Mouse (Mus musculus) midbrain, postnatal 0 days (tissue): ENCODE measurements at regions not wholly inside any gene's neighbourhood (a gene's known extent, or its start where the extent isn't known, plus 50 kb on each side); places are given as distances from the start of the nearest gene placed in this dataset.
"Not testable (repeated sequence)": the region's sequence is repeated elsewhere in the genome, so short reads cannot be mapped to it uniquely, and the experiment has no call there.

Source experiments
- ATAC-seq: fragments of 200-750 bp; cut with Nextera tagmentation; 2 replicates; pipeline ENCODE4 v1.8.0; 2017; ENCODE audit warnings: moderate number of reproducible peaks, mild to moderate bottlenecking, moderate TSS enrichment, moderate library complexity; ENCODE audit not compliant: low FRiP score
- DNase-seq: peaks from one replicate; pipeline ENCODE4 v3.0.0-alpha.2; 2015; ENCODE audit warnings: low spot score
- H3K27ac ChIP-seq: fragments of 300-500 bp; sonication (generic); 2 replicates; pipeline ENCODE4 v1.5.1; 2014; ENCODE audit warnings: low read depth, mild to moderate bottlenecking, low read length, mixed read lengths
- H3K27me3 ChIP-seq: fragments of 300-500 bp; sonication (generic); 2 replicates; pipeline ENCODE4 v1.6.1; 2014; ENCODE audit warnings: low read length, control low read depth, mixed read lengths; ENCODE audit not compliant: insufficient read depth
- H3K36me3 ChIP-seq: fragments of 300-500 bp; sonication (generic); 2 replicates; pipeline ENCODE4 v1.6.1; 2014; ENCODE audit warnings: low read length, control low read depth, mixed read lengths; ENCODE audit not compliant: insufficient read depth
- H3K4me1 ChIP-seq: fragments of 300-500 bp; sonication (generic); 2 replicates; pipeline ENCODE4 v1.6.1; 2014; ENCODE audit warnings: mild to moderate bottlenecking, control low read depth, antibody characterized with exemption, low read length, mixed read lengths; ENCODE audit not compliant: insufficient read depth
- H3K4me2 ChIP-seq: fragments of 300-500 bp; sonication (generic); 2 replicates; pipeline ENCODE4 v1.6.1; 2014; ENCODE audit warnings: low read depth, mild to moderate bottlenecking, low read length, mixed read lengths; ENCODE audit not compliant: poor library complexity, severe bottlenecking
- H3K4me3 ChIP-seq: fragments of 300-500 bp; sonication (generic); 2 replicates; pipeline ENCODE4 v1.5.1; 2014; ENCODE audit warnings: low read depth, mild to moderate bottlenecking, low read length, moderate library complexity
- H3K9ac ChIP-seq: fragments of 300-500 bp; sonication (generic); replicated peaks from 2 replicates; pipeline ENCODE4 v1.6.1; 2014; ENCODE audit warnings: mild to moderate bottlenecking, low read length, moderate library complexity, mixed read lengths; ENCODE audit not compliant: poor library complexity, severe bottlenecking
- H3K9me3 ChIP-seq: fragments of 300-500 bp; sonication (generic); 2 replicates; pipeline ENCODE4 v1.6.1; 2016; ENCODE audit warnings: low read length, control low read depth
- CTCF ChIP-seq: IDR thresholded peaks from 2 replicates; pipeline ENCODE4 v1.5.1; 2016; ENCODE audit warnings: antibody characterized with exemption, mild to moderate bottlenecking
- WGBS: fragments of 180-500 bp; shearing (Covaris S2); extraction: QIAGEN DNeasy Blood & Tissue Kit; methylation state at CpG from one replicate; pipeline ENCODE4 v1.1.7; 2014; 5-methylcytosine and 5-hydroxymethylcytosine counted together

- Histone ChIP-seq H3K9ac (no peak overlapping the region), H3K9me3 (no peaks in the 10 kb centered on the region), H3K36me3 (no peaks in the 10 kb centered on the region), H3K27ac (no peak overlapping the region), H3K4me1 (no peaks in the 10 kb centered on the region), H3K4me3 (no peak overlapping the region), H3K4me2 (no peak overlapping the region), H3K27me3 (no peaks in the 10 kb centered on the region)
- TF ChIP-seq CTCF: no peak
- 79% methylated on average over 5 of the region's 5 CpGs for WGBS
- no peak for ATAC-seq
- no peak for DNase-seq
These were observed 284.7 kb upstream of the Klf6 start for GRCm38 (mm10) chr13:5576568-5576967.

DNA sequence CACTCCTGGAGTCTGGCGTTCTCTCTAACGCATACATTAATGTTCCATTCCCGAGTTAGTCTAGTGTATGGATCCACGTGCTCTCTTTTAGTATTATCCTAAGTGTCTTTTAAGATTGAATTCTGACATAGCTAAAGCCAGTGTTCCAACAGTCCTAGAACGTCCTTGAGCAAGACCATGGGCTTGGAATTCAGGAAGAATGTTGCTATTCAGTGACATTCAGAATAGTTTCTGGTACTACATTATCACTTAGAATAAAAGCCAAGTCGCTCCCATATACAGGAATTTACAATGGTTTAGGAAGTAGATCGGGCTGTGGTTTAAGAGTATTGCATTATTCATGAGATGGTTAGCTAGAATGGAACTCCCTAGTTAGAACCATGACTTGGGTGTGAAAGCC lies 277.6 kb upstream of the Klf6 start:
- not testable (repeated sequence) for DNase-seq, ATAC-seq, H3K36me3 ChIP-seq, H3K9me3 ChIP-seq, H3K9ac ChIP-seq, H3K4me3 ChIP-seq, H3K4me2 ChIP-seq, H3K27ac ChIP-seq, H3K27me3 ChIP-seq, H3K4me1 ChIP-seq
- WGBS: 88% methylated on average over 7 of the region's 7 CpGs

GRCm38 (mm10) chr13:5587196-5587595 lies 274.1 kb upstream of the Klf6 start:
- Histone ChIP-seq H3K27me3 (no peaks in the 10 kb centered on the region), H3K4me1 (no peaks in the 10 kb centered on the region), H3K4me3 (no peak overlapping the region), H3K27ac (no peak overlapping the region), H3K4me2 (no peak overlapping the region), H3K36me3 (no peaks in the 10 kb centered on the region), H3K9ac (no peak overlapping the region), H3K9me3 (no peaks in the 10 kb centered on the region)
- DNase-seq (no peak), ATAC-seq (no peak)
- no peak for TF ChIP-seq CTCF

- ATAC-seq: no peak
- no peaks in the 10 kb centered on the region for H3K4me1 ChIP-seq
- no peak for TF ChIP-seq CTCF
- H3K27ac ChIP-seq: no peak overlapping the region
- H3K9ac ChIP-seq: no peak overlapping the region
- H3K36me3 ChIP-seq: no peaks in the 10 kb centered on the region
- H3K9me3 ChIP-seq: no peaks in the 10 kb centered on the region
- DNase-seq: no peak
- 79% methylated on average over 2 of the region's 2 CpGs for WGBS
- no peaks in the 10 kb centered on the region for H3K27me3 ChIP-seq
- H3K4me3 ChIP-seq: no peak overlapping the region
- H3K4me2 ChIP-seq: no peak overlapping the region
These were observed 270.0 kb upstream of the Klf6 start for GRCm38 (mm10) chr13:5591286-5591685.

DNA sequence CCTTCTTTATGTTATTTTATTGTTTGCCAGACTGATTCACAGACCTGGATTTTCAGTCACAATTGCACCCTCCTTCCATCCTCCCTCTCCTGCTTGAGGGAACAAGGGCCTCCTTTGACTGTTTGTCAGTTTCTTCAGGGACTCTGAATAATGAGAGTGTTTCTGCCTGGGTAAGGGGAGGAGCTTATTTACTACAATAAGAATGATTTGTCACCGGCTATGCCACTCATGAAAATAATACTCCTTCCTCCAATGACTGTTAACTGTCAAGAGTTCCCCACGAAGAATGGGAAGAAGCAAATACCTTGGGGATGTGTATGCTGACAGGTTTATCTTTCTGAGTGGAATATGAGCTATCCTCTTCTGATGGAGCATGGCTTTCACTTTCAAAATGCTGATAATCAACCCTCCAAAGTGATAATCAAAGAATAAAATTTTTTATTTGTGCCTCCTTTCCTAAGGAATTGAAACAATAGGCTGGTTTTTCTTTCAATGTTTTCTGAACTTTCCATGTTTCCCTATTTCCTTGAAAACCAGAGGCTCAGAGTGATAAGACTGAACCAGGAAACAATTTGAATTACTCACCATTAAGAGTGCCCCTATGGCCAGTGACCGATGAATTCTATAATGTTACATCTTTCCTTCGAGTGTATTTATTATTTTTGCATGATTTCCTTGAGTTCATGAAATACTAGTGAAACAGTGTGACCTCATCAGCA lies 269.3 kb upstream of the Klf6 start:
- Histone ChIP-seq H3K9me3 (no peaks in the 10 kb centered on the region), H3K27ac (no peak overlapping the region), H3K4me2 (no peak overlapping the region), H3K27me3 (no peaks in the 10 kb centered on the region), H3K36me3 (no peaks in the 10 kb centered on the region), H3K4me1 (no peaks in the 10 kb centered on the region), H3K9ac (no peak overlapping the region), H3K4me3 (no peak overlapping the region)
- ATAC-seq (no peak), DNase-seq (no peak)
- no peak for TF ChIP-seq CTCF
- 62% methylated on average over 4 of the region's 4 CpGs for WGBS

GRCm38 (mm10) chr13:5592556-5593061 lies 268.7 kb upstream of the Klf6 start:
- TF ChIP-seq CTCF: no peak
- DNase-seq (no peak), ATAC-seq (no peak)
- H3K4me1 ChIP-seq: no peaks in the 10 kb centered on the region
- H3K9me3 ChIP-seq: no peaks in the 10 kb centered on the region
- H3K36me3 ChIP-seq: no peaks in the 10 kb centered on the region
- H3K27me3 ChIP-seq: no peaks in the 10 kb centered on the region
- WGBS: 53% methylated on average over 3 of the region's 3 CpGs
- H3K27ac ChIP-seq: no peak overlapping the region
- H3K4me2 ChIP-seq: no peak overlapping the region
- no peak overlapping the region for H3K9ac ChIP-seq
- no peak overlapping the region for H3K4me3 ChIP-seq
